Mouse (Mus musculus) gastrocnemius, adult 8-10 months (tissue): Measurements from ENCODE around the gene Sec63. TPM values are rescaled to one million over a fixed set of nuclear protein-coding genes. Genes with fewer than 3 reads are reported as not detected.

ENCODE experiments used
- DNase-seq, 2 experiments: peaks; one replicate each; pipeline ENCODE4 v3.0.0; 2022; ENCODE audit warnings: low spot score in 2 of 2
- total RNA-seq, 4 experiments: library from RNA; stranded (reverse); gene quantifications; 2 replicates each; pipeline ENCODE4 v1.2.4; 2022

Sec63 gene
- 10 to 100 TPM; 16.9 to 32.2 (median 24.9) TPM for total RNA-seq

DNA sequence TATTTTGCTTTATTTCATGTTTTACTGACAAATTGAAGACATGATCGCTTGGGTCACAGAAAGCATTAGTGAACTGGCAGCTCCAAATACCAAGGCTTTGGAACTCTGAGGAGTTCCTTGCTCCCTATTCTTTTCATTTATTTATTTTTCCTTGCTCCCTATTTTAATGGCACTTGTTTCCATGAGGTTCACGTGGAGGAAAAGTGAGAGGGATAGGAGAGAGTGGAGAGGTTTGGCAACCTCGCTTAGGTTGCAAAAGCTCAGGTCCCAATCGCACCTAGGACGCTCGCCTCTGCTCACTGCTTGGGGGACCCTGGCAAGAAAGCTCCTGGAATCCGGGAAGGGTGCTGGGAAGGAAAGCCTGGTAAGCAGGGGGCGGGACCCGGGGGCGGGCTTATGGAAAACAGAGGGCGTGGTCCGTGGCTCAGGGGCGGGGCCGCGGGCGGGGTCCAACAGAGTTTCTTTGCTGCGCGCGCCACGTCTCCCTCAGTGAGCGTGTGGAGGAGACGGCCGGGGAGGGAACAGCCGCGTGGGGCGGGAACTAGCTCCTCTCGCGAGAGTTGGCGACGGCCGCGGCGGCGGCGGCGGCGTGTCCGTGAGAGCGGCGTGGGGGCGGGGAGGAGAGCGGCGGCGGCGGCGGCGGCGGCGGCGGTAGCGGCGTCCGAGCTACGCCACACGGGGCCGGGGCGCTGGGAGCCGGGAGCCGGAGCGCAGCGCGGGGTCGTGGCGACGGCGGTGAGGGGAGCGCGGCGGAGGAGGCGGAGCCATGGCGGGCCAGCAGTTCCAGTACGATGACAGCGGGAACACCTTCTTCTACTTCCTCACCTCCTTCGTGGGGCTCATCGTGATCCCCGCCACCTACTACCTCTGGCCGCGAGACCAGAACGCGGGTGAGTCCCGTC, at the start of gene Sec63:
Gene Sec63, plus strand, starts transcription at position 498 of the 902 bp plus-strand sequence.
- DNase-seq: peak; percentile 96 to 97

DNA sequence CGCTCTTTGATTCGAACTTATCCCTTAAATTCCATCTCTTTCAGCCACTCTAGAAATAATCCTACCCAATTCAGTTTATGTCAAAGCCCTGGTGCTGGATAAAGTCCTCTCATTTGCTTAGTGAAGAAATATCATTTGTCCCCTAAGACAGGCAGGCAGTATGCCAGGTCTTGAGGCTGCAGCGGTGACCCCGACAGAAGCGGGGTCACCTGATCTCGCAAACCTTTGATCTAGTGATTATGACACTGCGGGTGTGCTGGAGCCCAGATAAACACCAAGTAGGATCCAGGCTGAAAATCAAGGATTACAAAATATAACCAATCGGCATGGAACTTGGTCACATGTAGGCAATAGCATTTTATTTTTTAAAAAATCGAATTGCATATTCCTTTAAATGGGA, 46.6 kb upstream of the Sec63 start:
- no peak for DNase-seq

DNA sequence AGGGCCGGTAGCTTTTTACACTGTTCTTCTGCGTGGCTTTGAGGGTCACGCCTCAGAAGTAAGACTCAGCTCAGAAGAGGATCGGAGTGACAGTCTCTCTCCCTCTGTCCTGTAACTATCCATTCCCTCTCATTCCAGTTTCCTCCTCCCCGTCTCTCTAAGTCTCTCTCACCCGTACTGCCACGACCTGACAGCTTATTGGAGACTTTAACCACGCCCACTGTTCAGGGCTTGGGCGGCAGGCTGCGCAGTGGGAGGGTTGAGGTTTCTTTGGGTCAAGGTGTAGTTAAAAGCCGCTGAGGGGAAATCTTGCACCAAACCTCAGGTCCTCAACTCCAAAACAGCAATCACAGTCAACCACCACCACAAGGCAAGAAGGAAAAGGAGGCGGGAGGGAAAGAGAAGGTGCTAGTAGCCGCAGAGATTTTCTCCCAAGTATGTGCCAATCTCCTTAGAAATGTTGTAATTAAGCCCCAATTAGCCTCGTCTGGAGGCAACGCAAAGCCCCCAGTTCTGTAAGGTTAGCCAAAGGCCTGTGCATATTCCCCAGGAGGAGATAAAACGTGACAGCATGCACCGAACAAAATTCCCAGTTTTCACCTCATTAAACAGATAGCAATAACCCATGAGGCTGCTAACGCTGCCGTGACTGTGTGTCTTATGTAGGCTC, 45.8 kb upstream of the Sec63 start:
- DNase-seq: no peak

DNA sequence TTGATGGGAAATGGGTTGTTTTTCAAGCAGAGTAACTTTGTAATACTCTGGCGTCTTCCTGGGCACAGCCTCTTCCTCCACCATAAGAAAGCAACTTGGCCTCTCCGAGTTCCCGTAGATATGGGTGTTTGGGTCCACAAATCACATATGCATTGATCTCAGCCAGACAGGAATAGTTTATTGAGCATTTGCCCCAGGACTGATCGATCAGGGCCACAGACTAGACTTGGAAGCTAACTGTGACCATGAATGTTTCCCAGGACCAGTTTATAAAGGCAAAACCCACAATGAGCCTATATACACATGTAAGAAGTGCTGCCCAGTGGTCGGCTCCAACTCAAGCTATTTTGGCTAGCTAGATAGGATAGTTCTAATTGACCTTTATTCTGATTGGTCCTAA, 39.2 kb upstream of the Sec63 start:
- DNase-seq: no peak

DNA sequence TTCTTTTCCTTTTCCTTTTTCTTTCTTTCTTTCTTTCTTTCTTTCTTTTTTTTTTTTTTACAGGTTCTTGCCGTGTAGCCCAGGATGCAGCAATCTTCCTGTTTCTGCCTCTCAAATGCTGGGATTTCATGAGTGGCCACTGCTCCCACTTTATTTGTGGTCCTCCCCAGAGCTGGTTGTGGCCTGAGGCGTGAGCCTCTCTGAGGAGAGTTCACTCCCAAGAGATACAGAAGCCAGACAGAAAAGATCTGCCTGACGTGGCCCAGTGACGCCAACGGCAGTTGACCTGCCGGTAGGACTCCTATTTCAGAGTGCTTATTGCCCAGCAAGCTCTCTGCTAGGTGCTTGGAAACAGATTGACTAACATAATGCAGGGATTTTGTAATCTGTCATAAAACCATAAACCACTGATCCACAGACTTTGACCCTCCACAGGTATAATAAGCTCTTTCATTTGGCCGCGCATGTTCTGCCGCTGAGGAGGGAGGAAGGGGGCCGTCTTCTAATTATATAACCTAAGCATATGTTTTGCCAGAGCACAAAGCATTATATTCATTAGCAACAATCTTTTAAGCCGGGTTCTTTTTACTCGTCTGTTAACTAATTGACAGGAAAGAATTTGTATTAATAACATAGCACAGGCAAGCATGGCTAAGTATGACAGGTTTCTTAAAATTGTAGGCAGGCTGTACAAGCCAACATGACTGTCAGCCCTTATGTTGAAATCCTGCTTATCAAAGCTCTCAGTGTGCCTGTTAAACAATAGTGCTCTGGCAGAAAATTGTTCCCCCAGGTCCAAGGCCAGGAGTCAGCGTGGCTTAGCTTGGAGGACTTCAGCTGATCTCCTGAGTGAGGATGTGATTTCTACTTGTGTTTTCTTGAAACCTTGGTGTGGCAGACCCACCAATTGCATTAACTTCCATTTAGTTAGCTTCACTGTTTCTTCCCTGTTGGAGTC, 37.7 kb upstream of the Sec63 start:
- DNase-seq: no peak

DNA sequence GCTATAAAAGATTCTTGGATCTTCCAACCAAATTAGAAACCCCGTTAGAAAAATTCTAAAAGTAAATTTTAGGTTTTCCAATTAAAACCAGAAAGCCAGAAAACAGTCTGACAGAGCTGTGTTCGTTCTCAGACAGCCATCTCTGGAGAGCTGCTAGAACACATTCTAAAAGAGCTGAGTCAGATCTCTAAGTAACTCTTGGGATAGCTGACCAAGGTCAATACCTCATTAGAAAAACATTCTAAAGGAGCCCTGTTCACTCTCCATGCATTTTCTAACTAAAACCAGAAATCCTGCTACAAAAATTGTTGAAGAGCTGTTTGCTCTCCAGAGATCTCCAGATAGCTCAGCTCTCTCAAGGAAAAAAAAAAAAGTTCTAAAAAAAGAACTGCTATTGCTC, 31.7 kb upstream of the Sec63 start:
- no peak for DNase-seq

- no peak for DNase-seq
Measured at GRCm38 (mm10) chr10:42734546-42735060, 26.7 kb upstream of the Sec63 start.

DNA sequence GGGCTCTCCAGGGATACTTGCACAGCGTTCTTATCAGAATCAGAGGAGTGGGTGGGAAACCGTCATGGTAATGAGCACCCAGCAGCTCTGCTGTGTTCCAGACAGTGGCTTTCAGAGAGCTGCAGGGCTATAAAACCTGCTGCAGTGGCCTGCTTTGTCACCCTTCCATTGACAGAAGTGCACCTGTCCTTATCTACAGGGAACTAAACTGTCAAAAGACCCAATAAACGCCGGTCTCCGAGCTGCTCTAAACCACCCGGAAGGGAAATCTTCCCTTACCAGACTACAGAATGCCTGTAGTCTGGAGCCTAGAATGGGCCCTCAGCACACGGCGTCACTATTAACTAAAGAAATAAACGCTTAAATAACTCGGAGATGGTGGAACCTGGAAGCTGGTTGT, 9.5 kb upstream of the Sec63 start:
- DNase-seq: no peak

GRCm38 (mm10) chr10:42754341-42754740, 7.0 kb upstream of the Sec63 start:
- no peak for DNase-seq

GRCm38 (mm10) chr10:42759741-42760140, 1.6 kb upstream of the Sec63 start:
- DNase-seq: no peak

DNA sequence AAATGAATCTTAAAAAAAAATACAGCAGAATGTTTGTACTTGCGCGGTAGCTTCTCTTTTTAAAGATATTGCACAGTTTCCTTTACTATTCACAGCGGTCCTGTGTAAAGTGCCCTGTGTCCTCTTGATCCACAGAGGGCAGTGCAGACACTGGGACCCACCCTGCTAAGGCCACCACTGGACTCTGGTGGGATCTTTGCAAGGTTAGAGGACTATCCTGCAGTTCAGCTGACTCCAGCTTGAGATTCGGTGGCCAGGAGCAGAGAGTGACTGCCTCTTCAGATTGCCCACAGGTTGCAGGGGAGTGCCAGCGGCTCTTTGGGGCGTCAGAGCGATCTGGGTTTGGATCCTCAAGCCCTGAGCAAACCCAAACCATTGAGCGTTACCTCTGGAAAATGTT, 967 bp upstream of the Sec63 start:
- DNase-seq: no peak

- DNase-seq: no peak
Measured at GRCm38 (mm10) chr10:42761901-42762669, 789 bp downstream of the Sec63 start.

- DNase-seq: no peak
Measured at GRCm38 (mm10) chr10:42762670-42763058, 1.4 kb downstream of the Sec63 start.

- DNase-seq: no peak
Measured at GRCm38 (mm10) chr10:42763246-42763645, 1.9 kb downstream of the Sec63 start.

DNA sequence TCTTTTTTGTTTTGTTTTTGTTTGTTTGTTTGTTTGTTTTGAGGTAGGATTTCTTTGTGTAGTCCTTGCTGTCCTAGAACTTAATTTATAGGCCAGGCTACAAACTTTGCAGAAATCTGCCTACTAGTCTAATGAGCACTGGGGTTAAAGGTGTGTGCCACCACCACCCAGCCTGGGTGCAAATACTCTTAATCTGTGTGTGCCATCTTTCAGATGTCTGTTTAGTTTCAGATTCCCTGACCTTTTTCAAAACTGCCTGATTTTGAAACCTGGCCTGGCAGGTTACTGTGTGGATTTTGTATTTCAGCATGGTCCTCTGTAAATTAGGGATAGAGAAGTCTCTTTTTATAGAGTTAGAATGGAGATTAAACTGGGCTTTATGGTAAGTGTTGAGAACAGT, 4.0 kb downstream of the Sec63 start:
- DNase-seq: no peak

DNA sequence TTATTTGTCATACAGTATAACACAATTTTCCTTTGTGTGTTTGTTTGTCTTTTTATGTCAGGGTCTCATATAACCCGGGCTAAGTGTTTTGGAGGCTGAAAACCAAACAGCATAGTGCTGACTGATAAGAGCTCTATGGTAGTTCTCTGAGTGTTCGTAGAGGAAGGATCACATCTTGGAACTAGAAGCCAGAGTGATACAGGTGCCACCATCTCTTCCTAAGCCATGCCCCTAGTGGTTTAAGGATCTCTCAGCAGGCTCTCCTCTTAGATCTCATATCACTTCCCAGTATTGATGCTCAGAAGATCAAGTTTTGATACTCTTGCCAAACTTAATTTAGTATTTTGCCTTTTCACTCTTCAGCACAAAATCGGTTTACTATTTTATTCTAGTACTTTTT, 14.2 kb downstream of the Sec63 start:
- DNase-seq: no peak

DNA sequence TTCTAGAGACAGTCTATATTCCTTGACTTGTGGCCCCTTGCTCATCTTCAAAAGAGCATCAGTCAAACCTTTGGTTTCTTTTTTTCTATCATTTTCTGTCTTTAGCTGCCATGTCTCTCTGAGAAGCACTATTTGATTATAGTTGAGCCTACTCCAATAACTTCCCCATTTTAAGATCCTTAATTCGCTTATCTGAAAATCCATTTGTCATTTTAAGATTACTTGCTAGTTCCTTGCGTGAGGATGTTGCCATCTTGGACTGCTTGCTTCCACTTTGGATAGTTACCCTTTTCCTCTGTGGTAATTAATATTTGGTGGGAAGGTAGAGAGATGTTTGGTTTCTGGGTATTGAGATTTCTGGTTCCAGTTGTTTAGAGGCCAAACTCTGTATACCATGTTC, 19.5 kb downstream of the Sec63 start:
- no peak for DNase-seq

DNA sequence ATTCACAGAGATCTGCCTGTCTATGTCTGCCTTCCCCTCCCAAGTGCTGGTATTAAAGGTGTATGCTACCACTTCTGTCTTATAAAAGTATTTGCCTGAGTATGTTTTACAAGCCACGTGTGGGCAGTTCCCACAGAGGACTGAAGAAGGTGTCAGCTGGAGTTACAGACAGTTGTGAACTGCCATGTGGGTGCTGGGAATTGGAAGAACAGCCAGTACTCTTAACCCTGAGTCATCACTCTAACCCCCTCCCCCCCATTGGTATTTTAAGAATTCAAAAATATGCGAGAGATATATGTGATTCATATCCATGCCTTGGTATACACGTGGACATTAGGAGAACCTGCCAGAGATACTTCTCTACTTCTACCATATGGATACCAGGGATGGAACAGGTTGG, 20.4 kb downstream of the Sec63 start:
- DNase-seq: no peak

DNA sequence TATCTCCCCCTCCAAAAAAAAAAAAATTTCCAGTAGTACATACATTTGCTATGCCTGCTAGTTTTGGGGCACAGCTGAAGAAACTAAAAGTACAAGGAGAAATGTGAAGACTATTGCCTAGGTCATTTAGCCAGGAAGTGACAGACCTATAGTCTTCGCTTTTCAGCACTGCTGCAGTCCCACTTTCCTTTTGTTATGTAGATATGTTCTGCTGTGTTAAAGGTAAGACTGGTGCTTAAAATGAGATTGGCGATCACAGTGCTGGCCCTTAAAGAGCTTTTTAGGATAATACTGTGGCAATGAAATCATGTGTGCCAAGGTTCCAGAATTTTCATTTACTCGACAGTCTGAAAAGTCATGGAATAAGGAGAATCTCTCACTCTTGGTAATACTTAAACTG, 39.6 kb downstream of the Sec63 start:
- no peak for DNase-seq

DNA sequence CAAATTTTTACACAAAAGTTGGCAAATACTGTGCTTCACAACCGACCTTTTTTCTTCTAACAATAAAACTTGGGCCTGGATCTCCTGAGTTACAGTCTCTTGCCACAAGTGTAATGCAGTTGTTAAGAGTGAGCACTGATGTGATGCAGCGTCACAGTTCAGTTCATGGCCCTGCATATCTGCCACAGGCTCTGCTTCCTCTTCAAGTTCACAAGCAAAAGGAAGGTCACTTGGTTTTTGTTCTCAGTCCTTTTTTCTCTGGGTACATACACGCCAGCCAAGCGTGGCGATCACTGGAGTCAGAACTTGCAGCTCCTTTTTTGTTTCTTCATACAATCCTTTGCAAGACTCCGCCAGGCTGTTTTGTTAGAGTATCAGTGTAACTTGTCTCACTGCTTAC, 64.6 kb downstream of the Sec63 start:
- no peak for DNase-seq

DNA sequence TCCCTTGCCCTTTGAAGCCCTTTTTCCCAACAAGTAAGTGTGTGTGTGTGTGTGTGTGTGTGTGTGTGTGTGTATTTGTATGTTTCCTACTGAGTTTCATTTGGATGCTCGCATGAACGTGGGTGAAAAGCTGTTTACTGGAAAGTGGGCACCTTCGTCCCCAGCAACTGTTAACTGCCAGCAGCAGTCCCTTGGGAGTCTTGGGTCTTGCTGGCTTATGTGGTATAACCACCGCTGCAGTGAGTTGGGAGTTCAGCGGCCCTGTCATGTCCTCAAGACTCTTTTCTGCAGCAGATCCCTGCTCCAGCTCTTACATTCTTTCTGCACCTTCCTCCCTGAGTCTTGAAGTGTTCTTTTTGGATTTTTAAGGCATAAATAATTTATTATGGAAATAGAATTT, 65.9 kb downstream of the Sec63 start:
- no peak for DNase-seq
